Mouse (Mus musculus): Measurements from ENCODE around the gene Prrx1.

The Prrx1 gene

DNA sequence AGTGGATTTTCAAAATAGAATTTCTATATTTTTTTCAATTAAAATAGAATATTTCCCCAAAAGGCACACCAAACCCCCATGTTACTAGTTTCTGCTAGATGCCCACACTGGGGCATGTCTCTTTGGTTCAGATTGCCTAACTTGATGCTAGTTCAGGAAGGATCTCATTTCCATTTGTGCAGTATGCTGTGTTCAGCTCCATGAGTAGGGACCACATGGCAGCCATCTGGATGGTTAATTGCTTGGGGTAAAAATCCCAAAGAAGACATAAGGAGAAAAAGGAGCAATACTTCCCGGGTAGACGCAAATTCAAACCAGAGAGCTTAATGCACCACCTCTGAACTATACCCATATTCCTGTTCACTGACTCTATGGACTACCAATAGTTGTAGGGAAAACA, 57.6 kb downstream of the Prrx1 start:
- DNase-seq: no peak

- DNase-seq: no peak
Measured at GRCm38 (mm10) chr1:163252796-163253195, 60.7 kb downstream of the Prrx1 start.

DNA sequence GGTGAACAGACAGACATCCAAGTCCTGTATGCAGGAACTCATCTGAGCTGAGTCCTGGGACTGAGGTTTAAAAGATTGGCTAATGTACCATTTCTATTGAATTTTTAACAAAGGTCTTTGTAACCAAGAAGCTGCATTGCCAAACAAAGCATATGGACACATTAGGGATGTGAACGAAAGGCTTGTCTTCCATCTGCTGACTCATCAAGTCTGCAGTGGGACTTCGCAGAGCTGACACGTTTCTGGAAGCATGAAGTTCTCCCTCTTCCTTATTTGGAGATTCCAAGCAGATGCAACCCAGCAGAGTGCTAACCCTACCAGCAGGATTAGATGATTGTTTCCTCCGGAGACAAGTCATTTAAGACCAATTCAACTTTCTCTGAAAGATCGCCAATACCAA, 61.2 kb downstream of the Prrx1 start:
- DNase-seq: no peak

GRCm38 (mm10) chr1:163251766-163252165, 61.7 kb downstream of the Prrx1 start:
- no peak for DNase-seq

DNA sequence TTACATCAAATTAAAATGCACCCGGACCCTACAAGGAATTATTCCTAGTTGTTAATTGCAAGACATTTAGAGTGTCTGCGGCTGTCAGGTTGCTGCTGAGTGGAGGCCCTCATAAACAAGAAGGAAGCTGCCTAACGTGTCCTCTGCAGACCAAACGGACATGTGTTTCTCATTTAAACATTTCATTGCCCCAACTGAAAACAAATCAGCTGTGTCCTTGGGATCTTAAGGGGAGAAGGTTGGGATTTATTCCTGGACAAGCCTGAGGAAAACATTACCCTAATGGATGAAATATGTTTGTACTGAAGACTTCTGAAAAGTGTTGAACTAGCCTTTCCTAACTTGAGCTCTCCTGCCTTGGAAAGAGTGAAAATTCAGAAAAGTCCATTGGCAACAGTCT, 74.6 kb downstream of the Prrx1 start:
- DNase-seq: no peak

- no peak for DNase-seq
Measured at GRCm38 (mm10) chr1:163231230-163231629, 82.3 kb downstream of the Prrx1 start.

DNA sequence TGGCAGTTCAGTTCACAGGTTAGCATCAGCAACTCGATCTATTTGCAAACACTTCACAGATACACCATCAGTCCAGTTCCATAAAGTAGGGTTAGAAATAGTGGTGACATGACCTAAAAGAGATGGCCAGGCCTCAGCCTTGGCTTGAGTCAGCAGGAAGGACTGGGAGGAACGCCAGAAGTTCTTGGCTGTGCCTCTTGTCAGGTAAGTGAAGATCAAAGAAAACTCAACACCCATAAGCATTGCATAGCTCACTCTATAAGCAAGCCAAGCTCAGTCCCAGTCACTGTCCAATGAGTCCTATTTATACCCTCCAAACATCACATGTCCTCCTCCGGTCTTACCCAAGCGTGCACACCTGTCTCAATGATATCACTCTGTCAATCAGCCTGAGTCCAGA, 87.2 kb downstream of the Prrx1 start:
- no peak for DNase-seq

DNA sequence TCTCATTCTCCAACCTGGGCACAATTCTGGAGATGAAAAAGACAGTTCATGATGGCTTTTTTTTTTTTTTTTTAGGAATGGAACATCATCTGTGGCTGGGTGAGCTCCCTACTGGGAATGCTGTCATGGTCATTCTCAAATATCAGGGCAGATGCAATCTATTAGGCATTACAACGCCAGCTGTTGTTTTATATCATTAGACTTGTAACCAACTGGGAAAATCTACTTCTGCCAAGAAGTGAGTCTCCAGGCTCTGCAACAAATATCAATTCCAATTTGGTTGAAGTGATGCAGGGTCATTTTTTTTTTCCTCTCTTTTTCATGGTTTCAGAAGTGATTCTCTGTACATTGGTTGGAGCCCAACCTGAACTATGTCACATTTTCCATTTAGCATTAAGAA, 91.7 kb downstream of the Prrx1 start:
- DNase-seq: no peak

DNA sequence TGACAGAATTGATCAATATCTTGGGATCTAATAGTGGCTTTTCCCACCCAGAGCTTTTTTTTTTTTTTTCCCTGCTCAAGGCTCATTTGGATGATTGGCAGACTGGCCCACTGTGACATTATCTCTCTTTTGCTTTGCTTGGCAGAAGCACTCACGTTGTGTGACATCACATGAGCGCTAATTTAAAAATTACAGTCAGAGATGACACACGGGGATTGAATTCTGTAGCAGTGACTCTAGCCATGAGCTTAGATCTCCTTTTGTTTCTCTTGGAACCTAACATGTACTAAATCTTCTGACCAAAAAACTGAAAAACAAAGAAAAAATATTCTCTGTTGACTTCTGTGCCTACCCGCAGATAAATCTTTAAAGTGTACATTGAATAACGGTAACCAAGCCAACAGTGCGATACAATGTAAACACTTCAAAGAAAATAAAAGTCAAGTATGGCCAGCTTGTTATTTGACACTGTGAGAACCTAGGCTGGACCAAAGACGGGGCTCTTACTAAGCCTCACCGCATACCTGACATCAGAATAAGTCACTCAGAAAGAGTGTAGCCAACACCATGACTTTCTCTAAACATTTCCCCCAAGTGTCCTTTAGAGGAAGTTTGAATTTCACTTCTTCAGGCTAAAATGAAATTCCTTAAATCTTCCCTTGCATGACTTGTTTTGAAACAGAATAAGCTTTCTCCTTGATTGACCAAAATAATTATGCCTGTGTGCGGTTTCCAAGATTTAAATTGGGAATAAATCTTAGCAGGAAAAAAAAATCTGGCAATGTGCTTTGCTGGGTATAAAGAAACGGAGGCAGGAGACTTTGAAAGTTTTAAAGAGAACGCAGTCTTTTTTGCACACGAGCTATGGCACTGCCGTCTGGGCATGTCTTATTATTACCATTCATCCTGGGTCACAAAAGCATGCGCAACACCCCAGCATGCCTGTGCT, 104.3 kb downstream of the Prrx1 start:
- no peak for DNase-seq

GRCm38 (mm10) chr1:163198767-163199166, 114.7 kb downstream of the Prrx1 start:
- DNase-seq: no peak

- no peak for DNase-seq
Measured at GRCm38 (mm10) chr1:163198059-163198458, 115.5 kb downstream of the Prrx1 start.

Measured in lung, postnatal 10 days (tissue).